Comparison of ENCODE assay signal across 26 mouse cellular contexts in genomic region chr2:26398978-26399377, GRCm38 (mm10). TPM values are rescaled to one million over a fixed set of nuclear protein-coding genes. Genes with fewer than 3 reads are reported as not detected.
DNase-seq lines count a peak whose midpoint lies in the region; ATAC-seq and TF ChIP-seq lines count a peak whose summit lies in the region.
"Had no signal": no experiment of that assay in that cellular context is flagged by ENCODE, and none has a peak within 500 bp of the region (broad histone marks: within the 10 kb centered on the region; RNA-seq: fewer than 3 reads in every experiment).

No protein-coding gene starts in this region.

- no peak overlapping the region for H3K4me2 ChIP-seq in heart, embryonic 16.5 days (ENCODE audit: low read depth, low read length)
- H3K4me2 ChIP-seq in kidney, embryonic 14.5 days (replicated peaks; ENCODE audit: low read depth, low read length), result no peak overlapping the region
- no peak overlapping the region for H3K4me2 ChIP-seq in liver, embryonic 13.5 days
- no peak overlapping the region for H3K4me2 ChIP-seq in liver, postnatal 0 days (ENCODE audit: low read depth, low read length)
- no peak overlapping the region for H3K4me2 ChIP-seq in myocyte (ENCODE audit: low read depth)
- no peak overlapping the region for H3K4me2 ChIP-seq in lung, postnatal 0 days (replicated peaks; ENCODE audit: low read depth, low read length)
- H3K4me2 ChIP-seq: forebrain, embryonic 12.5 days; intestine, embryonic 15.5 days; midbrain, embryonic 13.5 days had no signal

- DNase-seq in heart, postnatal 4 days, result no peak
- DNase-seq in kidney, adult 9 months, result peak; percentile 45
- DNase-seq in liver, embryonic 13.5 days, result no peak
- no peak for DNase-seq in liver, postnatal 0 days
- no peak for DNase-seq in lung, postnatal 0 days (ENCODE audit: low spot score)
- DNase-seq: adrenal gland, postnatal 25 days; B cell, adult 2 months; cerebellum, adult 11-12 months; cerebellum, adult 9-11 months; layer of hippocampus, adult 9-11 months; liver; lung, adult 18-20 months; lung, postnatal 10 days; right cerebral cortex, adult 18-20 months; spleen, adult 18-20 months; thymus, postnatal 14 days had no signal

- no peak for TF ChIP-seq EP300 in liver, postnatal 0 days (IDR thresholded peaks at IDR 0.05; ENCODE audit: low read depth)
- TF ChIP-seq EP300 in lung, postnatal 0 days (IDR thresholded peaks at IDR 0.05), result no peak

- WGBS in heart, embryonic 16.5 days, result 81% methylated on average over 8 of the region's 8 CpGs
- 83% methylated on average over 8 of the region's 8 CpGs for WGBS in kidney, embryonic 14.5 days
- 80% methylated on average over 8 of the region's 8 CpGs for WGBS in liver, embryonic 13.5 days (ENCODE audit: insufficient replicate concordance)
- 80% methylated on average over 8 of the region's 8 CpGs for WGBS in liver, postnatal 0 days (ENCODE audit: insufficient replicate concordance)
- 87% methylated on average over 8 of the region's 8 CpGs for WGBS in lung, postnatal 0 days

- H3K4me3 ChIP-seq in heart, embryonic 16.5 days (ENCODE audit: low read length), result no peak overlapping the region
- no peak overlapping the region for H3K4me3 ChIP-seq in kidney, embryonic 14.5 days (ENCODE audit: low read length)
- H3K4me3 ChIP-seq in liver, embryonic 13.5 days (replicated peaks), result no peak overlapping the region
- no peak overlapping the region for H3K4me3 ChIP-seq in liver, postnatal 0 days (ENCODE audit: low read depth, low read length)
- no peak overlapping the region for H3K4me3 ChIP-seq in myocyte
- H3K4me3 ChIP-seq in lung, postnatal 0 days (ENCODE audit: low read depth, low read length), result no peak overlapping the region
- H3K4me3 ChIP-seq: erythroblast, embryonic 14.5 days; forebrain, embryonic 12.5 days; heart, embryonic 10.5 days; intestine, embryonic 15.5 days; midbrain, embryonic 13.5 days had no signal

- H3K27ac ChIP-seq in heart, embryonic 16.5 days (ENCODE audit: low read length), result no peak overlapping the region
- H3K27ac ChIP-seq in kidney, embryonic 14.5 days (ENCODE audit: low read depth, low read length), result no peak overlapping the region
- H3K27ac ChIP-seq in liver, embryonic 13.5 days, result 0 out of 2 replicates have a peak overlapping the region, but pooled peaks have one; percentile 24
- H3K27ac ChIP-seq in liver, postnatal 0 days (ENCODE audit: low read depth), result no peak overlapping the region
- H3K27ac ChIP-seq in lung, postnatal 0 days (ENCODE audit: low read length), result no peak overlapping the region
- H3K27ac ChIP-seq: forebrain, embryonic 12.5 days; hindbrain, postnatal 0 days; intestine, embryonic 15.5 days; macrophage; midbrain, embryonic 13.5 days had no signal

- no peak for TF ChIP-seq CTCF in liver, postnatal 0 days (IDR thresholded peaks at IDR 0.05; ENCODE audit: low read depth)
- no peak for TF ChIP-seq CTCF in lung, postnatal 0 days (IDR thresholded peaks at IDR 0.05)

- H3K9me3 ChIP-seq in heart, embryonic 16.5 days (replicated peaks; ENCODE audit: control insufficient read depth, low read length), result no peaks in the 10 kb centered on the region
- no peaks in the 10 kb centered on the region for H3K9me3 ChIP-seq in kidney, embryonic 14.5 days (ENCODE audit: control insufficient read depth, low read length)
- no peaks in the 10 kb centered on the region for H3K9me3 ChIP-seq in liver, embryonic 13.5 days (replicated peaks)
- no peaks in the 10 kb centered on the region for H3K9me3 ChIP-seq in liver, postnatal 0 days (ENCODE audit: low read length)
- H3K9me3 ChIP-seq in lung, postnatal 0 days (ENCODE audit: low read length), result no peaks in the 10 kb centered on the region
- H3K9me3 ChIP-seq: forebrain, embryonic 12.5 days; heart, embryonic 10.5 days; intestine, embryonic 15.5 days; midbrain, embryonic 13.5 days had no signal

- no peak overlapping the region for H3K9ac ChIP-seq in heart, embryonic 16.5 days (ENCODE audit: low read length)
- no peak overlapping the region for H3K9ac ChIP-seq in kidney, embryonic 14.5 days (ENCODE audit: low read depth, low read length)
- no peak overlapping the region for H3K9ac ChIP-seq in liver, embryonic 13.5 days
- no peak overlapping the region for H3K9ac ChIP-seq in liver, postnatal 0 days (replicated peaks)
- H3K9ac ChIP-seq in lung, postnatal 0 days (replicated peaks; ENCODE audit: low read depth), result no peak overlapping the region
- H3K9ac ChIP-seq: forebrain, embryonic 12.5 days; intestine, embryonic 15.5 days; midbrain, embryonic 13.5 days had no signal

- TF ChIP-seq POLR2A in myocyte (IDR thresholded peaks at IDR 0.05; ENCODE audit: insufficient read length, low read depth), result peak; percentile 32

- peaks cover 64% of the 10 kb centered on the region for H3K36me3 ChIP-seq in heart, embryonic 16.5 days (ENCODE audit: control insufficient read depth, insufficient read depth)
- peaks cover 86% of the 10 kb centered on the region for H3K36me3 ChIP-seq in kidney, embryonic 14.5 days (ENCODE audit: control insufficient read depth, insufficient read depth, low read length)
- peaks cover 83% of the 10 kb centered on the region for H3K36me3 ChIP-seq in liver, embryonic 13.5 days
- H3K36me3 ChIP-seq in liver, postnatal 0 days (replicated peaks; ENCODE audit: insufficient read depth, low read length), result peaks cover 75% of the 10 kb centered on the region
- peaks cover 45% of the 10 kb centered on the region for H3K36me3 ChIP-seq in myocyte (ENCODE audit: control insufficient read depth, insufficient read depth)
- H3K36me3 ChIP-seq in lung, postnatal 0 days (ENCODE audit: insufficient read depth, low read length), result peaks cover 61% of the 10 kb centered on the region

- no peaks in the 10 kb centered on the region; the same call in 1 of the 2 replicates for H3K4me1 ChIP-seq in heart, embryonic 16.5 days (ENCODE audit: control insufficient read depth, insufficient read depth, low read length)
- no peaks in the 10 kb centered on the region for H3K4me1 ChIP-seq in kidney, embryonic 14.5 days (ENCODE audit: control insufficient read depth, insufficient read depth, low read length)
- peaks cover 28% of the 10 kb centered on the region for H3K4me1 ChIP-seq in liver, embryonic 13.5 days (replicated peaks)
- no peaks in the 10 kb centered on the region for H3K4me1 ChIP-seq in liver, postnatal 0 days (ENCODE audit: insufficient read depth)
- no peaks in the 10 kb centered on the region for H3K4me1 ChIP-seq in lung, postnatal 0 days (ENCODE audit: insufficient read depth, low read depth, low read length)
- H3K4me1 ChIP-seq: forebrain, embryonic 12.5 days; intestine, embryonic 15.5 days; midbrain, embryonic 13.5 days had no signal

- H3K27me3 ChIP-seq in heart, embryonic 16.5 days (ENCODE audit: control insufficient read depth, insufficient read depth, low read length), result no peaks in the 10 kb centered on the region
- no peaks in the 10 kb centered on the region for H3K27me3 ChIP-seq in kidney, embryonic 14.5 days (ENCODE audit: control insufficient read depth, insufficient read depth, low read length)
- no peaks in the 10 kb centered on the region for H3K27me3 ChIP-seq in liver, embryonic 13.5 days
- no peaks in the 10 kb centered on the region for H3K27me3 ChIP-seq in liver, postnatal 0 days (ENCODE audit: insufficient read depth, low read length)
- H3K27me3 ChIP-seq in myocyte (ENCODE audit: control insufficient read depth, insufficient read depth, insufficient read length), result no peaks in the 10 kb centered on the region
- H3K27me3 ChIP-seq in lung, postnatal 0 days (replicated peaks; ENCODE audit: insufficient read depth, low read length), result no peaks in the 10 kb centered on the region
- H3K27me3 ChIP-seq: forebrain, embryonic 12.5 days; intestine, embryonic 15.5 days; midbrain, embryonic 13.5 days had no signal

- no peaks in the 10 kb centered on the region for H3K79me2 ChIP-seq in myocyte (ENCODE audit: control insufficient read depth, insufficient read depth)

- 0 out of 2 replicates have a peak, but pooled peaks have one; percentile 15 for ATAC-seq in heart, embryonic 16.5 days (replicated peaks; ENCODE audit: extremely low read depth, insufficient read depth, low FRiP score)
- no peak for ATAC-seq in kidney, embryonic 14.5 days (ENCODE audit: low FRiP score, low TSS enrichment)
- ATAC-seq in liver, embryonic 13.5 days (ENCODE audit: low read depth), result no peak
- ATAC-seq in liver, postnatal 0 days, result no peak
- ATAC-seq in lung, postnatal 0 days, result no peak
- ATAC-seq: intestine, embryonic 15.5 days; midbrain, embryonic 13.5 days had no signal

- H3ac ChIP-seq in myocyte (ENCODE audit: control insufficient read depth, insufficient read length), result no peak overlapping the region

RNA-seq across cellular contexts. Expression of gene Pmpca, which starts 9.8 kb away (rescaled TPM):
- 118 and 119 TPM in 2 replicates for polyA plus RNA-seq in heart, embryonic 16.5 days (2015; fragmentation: Nextera tagmentation; extraction: Ambion mirVana)
- 100 to 1,000 TPM; 107 to 113 TPM for total RNA-seq in heart, postnatal 4 days (2021)
- polyA plus RNA-seq in kidney, embryonic 14.5 days (2014; fragmentation: Nextera tagmentation; extraction: Ambion mirVana), result 68.9 and 113 TPM in 2 replicates
- polyA plus RNA-seq in liver, embryonic 13.5 days (2015; fragmentation: Nextera tagmentation; extraction: Ambion mirVana), result 81.5 and 93.2 TPM in 2 replicates
- 38.8 and 41.3 TPM in 2 replicates for polyA plus RNA-seq in liver, postnatal 0 days (2015; fragmentation: Nextera tagmentation; extraction: Ambion mirVana)
- 111 TPM for polyA plus RNA-seq in myocyte (2012; fragmentation: generic; extraction: Trizol)
- polyA plus RNA-seq in lung, postnatal 0 days (2015; fragmentation: Nextera tagmentation; extraction: Ambion mirVana), result 39.0 and 42.0 TPM in 2 replicates

RNA-seq across cellular contexts. Expression of gene Entr1, which starts 9.9 kb away (rescaled TPM):
- polyA plus RNA-seq in heart, embryonic 16.5 days (2015; fragmentation: Nextera tagmentation; extraction: Ambion mirVana), result 81.4 and 86.0 TPM in 2 replicates
- total RNA-seq in heart, postnatal 4 days (2021), result 10 to 100 TPM; 55.5 to 62.3 TPM
- polyA plus RNA-seq in kidney, embryonic 14.5 days (2014; fragmentation: Nextera tagmentation; extraction: Ambion mirVana), result 86.1 and 112 TPM in 2 replicates
- polyA plus RNA-seq in liver, embryonic 13.5 days (2015; fragmentation: Nextera tagmentation; extraction: Ambion mirVana), result 47.6 and 52.4 TPM in 2 replicates
- polyA plus RNA-seq in liver, postnatal 0 days (2015; fragmentation: Nextera tagmentation; extraction: Ambion mirVana), result 28.0 and 29.0 TPM in 2 replicates
- polyA plus RNA-seq in myocyte (2012; fragmentation: generic; extraction: Trizol), result 50.8 TPM
- 75.3 and 85.5 TPM in 2 replicates for polyA plus RNA-seq in lung, postnatal 0 days (2015; fragmentation: Nextera tagmentation; extraction: Ambion mirVana)

RNA-seq across cellular contexts. Expression of gene Inpp5e, which starts 10.0 kb away (rescaled TPM):
- polyA plus RNA-seq in heart, embryonic 16.5 days (2015; fragmentation: Nextera tagmentation; extraction: Ambion mirVana), result 15.0 and 15.3 TPM in 2 replicates
- total RNA-seq in heart, postnatal 4 days (2021), result 10 to 100 TPM; 13.4 to 14.3 TPM
- polyA plus RNA-seq in kidney, embryonic 14.5 days (2014; fragmentation: Nextera tagmentation; extraction: Ambion mirVana), result 13.7 and 24.7 TPM in 2 replicates
- polyA plus RNA-seq in liver, embryonic 13.5 days (2015; fragmentation: Nextera tagmentation; extraction: Ambion mirVana), result 6.3 and 7.3 TPM in 2 replicates
- 3.3 and 3.4 TPM in 2 replicates for polyA plus RNA-seq in liver, postnatal 0 days (2015; fragmentation: Nextera tagmentation; extraction: Ambion mirVana)
- 9.3 TPM for polyA plus RNA-seq in myocyte (2012; fragmentation: generic; extraction: Trizol)
- 11.0 and 11.2 TPM in 2 replicates for polyA plus RNA-seq in lung, postnatal 0 days (2015; fragmentation: Nextera tagmentation; extraction: Ambion mirVana)

RNA-seq across cellular contexts. Expression of gene Snapc4, which starts 18.5 kb away (rescaled TPM):
- 14.8 and 18.5 TPM in 2 replicates for polyA plus RNA-seq in heart, embryonic 16.5 days (2015; fragmentation: Nextera tagmentation; extraction: Ambion mirVana)
- total RNA-seq in heart, postnatal 4 days (2021), result 10 to 100 TPM; 20.8 to 21.0 TPM
- 24.6 and 29.3 TPM in 2 replicates for polyA plus RNA-seq in kidney, embryonic 14.5 days (2014; fragmentation: Nextera tagmentation; extraction: Ambion mirVana)
- polyA plus RNA-seq in liver, embryonic 13.5 days (2015; fragmentation: Nextera tagmentation; extraction: Ambion mirVana), result 10.5 and 12.6 TPM in 2 replicates
- 5.0 and 5.5 TPM in 2 replicates for polyA plus RNA-seq in liver, postnatal 0 days (2015; fragmentation: Nextera tagmentation; extraction: Ambion mirVana)
- polyA plus RNA-seq in myocyte (2012; fragmentation: generic; extraction: Trizol), result 11.0 TPM
- 7.4 and 9.3 TPM in 2 replicates for polyA plus RNA-seq in lung, postnatal 0 days (2015; fragmentation: Nextera tagmentation; extraction: Ambion mirVana)

RNA-seq across cellular contexts. Expression of gene Card9, which starts 38.3 kb away (rescaled TPM):
- polyA plus RNA-seq in heart, embryonic 16.5 days (2015; fragmentation: Nextera tagmentation; extraction: Ambion mirVana), result 1.0 and 1.2 TPM in 2 replicates
- under 1 TPM; 0.60 to 0.95 TPM for total RNA-seq in heart, postnatal 4 days (2021)
- polyA plus RNA-seq in kidney, embryonic 14.5 days (2014; fragmentation: Nextera tagmentation; extraction: Ambion mirVana), result 0.24 and 0.53 TPM in 2 replicates
- polyA plus RNA-seq in liver, embryonic 13.5 days (2015; fragmentation: Nextera tagmentation; extraction: Ambion mirVana), result 1.2 and 1.5 TPM in 2 replicates
- polyA plus RNA-seq in liver, postnatal 0 days (2015; fragmentation: Nextera tagmentation; extraction: Ambion mirVana), result 2.1 and 2.2 TPM in 2 replicates
- 0.84 TPM for polyA plus RNA-seq in myocyte (2012; fragmentation: generic; extraction: Trizol)
- polyA plus RNA-seq in lung, postnatal 0 days (2015; fragmentation: Nextera tagmentation; extraction: Ambion mirVana), result 9.9 and 10.9 TPM in 2 replicates
